Mouse (Mus musculus) lung, adult 2 months (tissue): ENCODE measurements around the gene Il1rapl2.

ENCODE experiments used
- CTCF ChIP-seq: fragments of 200-500 bp; IDR thresholded peaks from 2 replicates; pipeline ENCODE4 v1.5.1; 2011; ENCODE audit warnings: mild to moderate bottlenecking, low read length, control low read depth; ENCODE audit not compliant: insufficient read depth
- POLR2A ChIP-seq: fragments of 200-500 bp; IDR thresholded peaks from 2 replicates; pipeline ENCODE4 v1.6.1; 2011; ENCODE audit warnings: low read depth, mild to moderate bottlenecking, control low read depth, low read length, borderline replicate concordance; ENCODE audit errors: extremely low read depth

DNA sequence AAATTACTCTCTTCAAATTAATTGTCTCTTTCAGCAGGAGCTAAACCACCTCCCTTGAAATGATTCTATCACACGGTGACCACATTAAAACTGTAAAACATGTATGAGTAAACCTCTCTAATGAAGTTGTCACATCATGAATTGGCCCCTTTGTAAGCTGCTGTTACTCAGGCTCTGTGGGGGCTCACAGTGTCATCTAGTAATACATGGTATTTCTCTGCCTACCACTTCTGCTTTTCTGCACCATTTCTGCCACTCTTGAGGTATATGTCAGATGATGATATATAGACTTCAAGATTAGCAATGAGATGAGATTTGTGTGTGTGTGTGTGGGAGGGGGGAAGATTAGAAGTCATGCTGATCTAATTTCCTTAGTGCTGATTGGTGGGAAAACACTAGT is 117.6 kb downstream of the Il1rapl2 start:
- TF ChIP-seq CTCF (no peak), POLR2A (no peak)
